Mouse (Mus musculus): ENCODE data around the gene Cep112.

- TF ChIP-seq CTCF (IDR thresholded peaks at IDR 0.05; ENCODE audit: borderline replicate concordance, insufficient read depth, low read depth, low read length) (no peak), POLR2A (IDR thresholded peaks at IDR 0.05; ENCODE audit: borderline replicate concordance, insufficient read depth, low read length) (no peak)
Measured at GRCm38 (mm10) chr11:108846479-108846878, 421.5 kb downstream of the Cep112 start.

All from cerebellum, adult 2 months (tissue).